Mouse (Mus musculus): Measurements from ENCODE around the gene Pspn.

- TF ChIP-seq CTCF (IDR thresholded peaks at IDR 0.05) (no peak), EP300 (IDR thresholded peaks at IDR 0.05; ENCODE audit: insufficient read depth, low read depth, low read length) (no peak), POLR2A (IDR thresholded peaks at IDR 0.05; ENCODE audit: insufficient read depth, low read depth, low read length) (no peak)
These were observed 29.9 kb upstream of the Pspn start for GRCm38 (mm10) chr17:57029691-57030090.

Measured in heart, adult 2 months (tissue).